Mouse (Mus musculus) v-Abl transformed pro-B cells (cell line): ENCODE measurements around the gene Rap1gap2.

ENCODE experiments used
- in situ Hi-C, 2 experiments: fragments of 400-800 bp; cut with MboI; formaldehyde crosslinking; loops; one replicate each; pipeline ENCODE4 v1.15.1; 2025; ENCODE audit not compliant: unreplicated experiment in 2 of 2

Gene Rap1gap2

DNA sequence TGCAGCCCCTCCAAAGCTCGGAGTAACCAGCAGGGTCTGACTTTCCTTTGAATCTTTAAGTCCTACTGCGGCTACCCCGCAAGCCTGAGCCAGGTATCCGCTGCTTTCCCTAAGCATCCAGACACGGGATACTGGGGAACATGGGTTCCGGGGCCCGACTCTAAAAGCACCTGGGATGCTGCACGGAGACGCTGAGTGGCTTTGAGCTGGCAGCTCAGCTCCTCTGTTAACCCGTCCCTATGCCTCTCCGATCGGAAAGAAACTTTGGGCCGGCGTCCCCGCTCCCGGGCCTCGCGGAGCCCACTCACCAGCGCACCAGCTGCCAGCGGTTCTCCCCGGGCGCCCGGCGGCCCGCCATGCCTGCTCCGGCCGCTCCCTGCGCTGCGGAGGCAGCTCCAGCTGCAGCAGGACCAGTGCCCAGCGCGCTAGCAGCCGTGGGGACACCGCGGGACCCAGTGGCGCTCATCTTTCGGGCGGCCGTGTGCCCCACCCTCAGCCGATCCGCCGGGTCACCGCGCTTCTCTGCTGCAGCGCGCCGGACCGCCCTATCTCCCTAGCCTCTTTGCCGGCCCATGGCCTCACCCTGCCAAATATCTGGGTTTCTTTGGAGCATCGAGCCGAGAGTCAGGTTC is at the start of gene Rap1gap2:
Rap1gap2 (minus strand) TSS at position 371 of the 632 bp plus-strand sequence.
- in situ Hi-C loops, result no loop called here

DNA sequence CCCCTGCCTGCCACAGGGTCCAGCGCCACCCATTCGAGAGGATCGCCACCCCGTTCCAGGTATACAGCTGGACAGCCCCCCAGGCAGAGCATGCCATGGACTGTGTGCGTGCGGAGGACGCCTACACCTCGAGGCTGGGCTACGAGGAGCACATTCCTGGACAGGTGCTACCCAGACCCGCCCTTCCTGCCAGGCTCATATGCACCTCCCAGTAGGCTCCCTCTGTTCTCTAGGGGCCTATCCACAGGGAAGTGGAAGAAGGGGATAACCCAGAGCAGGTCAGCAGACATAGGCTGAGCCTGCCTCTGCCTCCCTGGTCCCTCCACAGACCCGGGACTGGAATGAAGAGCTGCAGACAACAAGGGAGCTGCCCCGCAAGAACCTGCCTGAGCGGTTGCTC is 49.6 kb upstream of the Rap1gap2 start:
- in situ Hi-C loops, result no loop called here

DNA sequence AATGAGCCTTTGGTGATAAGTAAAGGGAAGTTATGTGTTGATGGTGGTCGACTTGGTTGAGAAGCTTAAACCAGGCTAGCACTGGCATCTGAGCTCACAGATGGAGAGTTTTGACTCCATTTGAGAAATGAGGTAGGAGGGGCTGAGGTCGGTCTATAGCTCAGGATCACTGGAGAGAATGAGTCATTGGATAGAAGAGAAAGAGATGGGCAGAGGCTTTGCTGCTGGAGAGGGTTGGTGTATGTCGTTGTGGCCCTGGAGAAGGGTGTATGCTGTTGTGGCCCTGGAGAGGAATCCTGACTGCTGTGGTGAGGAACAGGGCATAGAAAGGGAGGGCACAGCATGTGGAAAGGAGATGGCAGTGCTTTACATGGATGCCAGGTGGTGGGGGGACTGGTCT is 45.2 kb upstream of the Rap1gap2 start:
- in situ Hi-C loops, result loop anchor here in 1 of 2 experiments (10.0 kb wide), 1 partner anchor 499 kb away; no protein-coding TSS in a partner anchor

DNA sequence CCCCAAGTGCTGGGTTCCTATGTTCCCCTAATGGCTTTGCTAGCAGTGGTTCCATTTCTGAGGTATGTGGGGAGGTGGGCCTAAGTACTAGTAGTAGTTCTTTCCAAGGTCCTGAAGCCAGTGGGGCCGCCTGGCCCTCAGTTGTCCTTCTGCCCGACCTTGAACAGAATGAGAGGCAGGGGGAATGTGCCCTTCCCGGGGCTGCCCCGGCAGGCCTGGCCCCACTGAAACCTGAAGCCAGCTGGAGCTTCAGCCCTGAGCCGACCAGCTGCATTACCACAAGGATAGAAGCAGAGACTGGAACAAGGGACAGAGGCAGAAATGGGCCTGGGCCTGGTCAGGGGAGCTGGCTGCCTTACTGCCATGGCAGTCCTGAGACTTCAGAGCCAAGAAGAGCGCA is 42.7 kb upstream of the Rap1gap2 start:
- in situ Hi-C loops, result loop anchor here in 1 of 2 experiments (10.0 kb wide), 1 partner anchor 501 kb away; no protein-coding TSS in a partner anchor

DNA sequence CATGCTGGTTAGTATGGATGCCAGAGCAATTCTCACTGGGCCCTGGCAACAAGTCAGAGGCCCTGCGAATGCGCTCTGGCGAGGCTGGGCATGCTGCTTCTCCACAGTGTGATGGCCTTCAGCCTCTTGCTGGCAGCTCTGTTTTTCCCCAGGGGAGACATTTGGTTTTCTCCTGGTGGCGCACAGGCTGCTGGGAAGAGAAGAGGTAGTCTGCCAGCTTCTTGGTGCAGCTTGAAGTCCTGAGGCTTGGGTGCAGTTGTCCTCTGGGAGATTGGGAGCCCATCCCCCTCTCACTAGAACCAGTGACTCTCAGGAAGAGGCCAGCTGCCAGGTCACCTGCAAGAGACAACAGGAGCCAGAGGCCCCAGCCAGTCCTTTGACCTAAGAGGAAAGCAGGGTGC is 42.1 kb upstream of the Rap1gap2 start:
- in situ Hi-C loops, result loop anchor here in 1 of 2 experiments (10.0 kb wide), 1 partner anchor 502 kb away; no protein-coding TSS in a partner anchor

DNA sequence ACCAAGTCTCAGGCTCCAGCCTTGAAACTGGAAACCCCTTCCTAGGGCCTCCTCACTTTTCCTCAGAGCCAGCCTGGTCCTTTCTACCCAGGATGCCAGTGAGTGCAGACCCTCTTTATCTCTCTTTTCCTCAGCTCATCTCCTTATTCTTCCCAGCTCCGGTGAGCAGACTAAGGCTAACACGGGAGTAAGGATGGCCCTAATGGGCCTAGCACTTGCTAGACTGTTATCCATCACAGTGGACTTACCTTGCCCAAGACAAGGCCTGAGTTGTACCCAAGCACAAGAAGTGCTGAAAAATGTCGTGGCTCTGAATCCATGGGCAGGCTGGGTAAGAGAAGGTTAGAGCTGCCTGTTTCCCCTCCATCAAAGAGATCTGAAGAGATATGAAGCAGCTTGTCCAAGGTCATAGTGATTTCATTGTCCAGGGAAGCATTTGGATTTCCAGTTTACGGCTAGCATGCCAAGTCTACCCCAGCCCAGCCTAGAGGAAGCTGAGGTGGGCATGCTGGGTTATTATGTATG is 39.9 kb upstream of the Rap1gap2 start:
- in situ Hi-C loops, result loop anchor here in 1 of 2 experiments (10.0 kb wide), 1 partner anchor 504 kb away; no protein-coding TSS in a partner anchor

DNA sequence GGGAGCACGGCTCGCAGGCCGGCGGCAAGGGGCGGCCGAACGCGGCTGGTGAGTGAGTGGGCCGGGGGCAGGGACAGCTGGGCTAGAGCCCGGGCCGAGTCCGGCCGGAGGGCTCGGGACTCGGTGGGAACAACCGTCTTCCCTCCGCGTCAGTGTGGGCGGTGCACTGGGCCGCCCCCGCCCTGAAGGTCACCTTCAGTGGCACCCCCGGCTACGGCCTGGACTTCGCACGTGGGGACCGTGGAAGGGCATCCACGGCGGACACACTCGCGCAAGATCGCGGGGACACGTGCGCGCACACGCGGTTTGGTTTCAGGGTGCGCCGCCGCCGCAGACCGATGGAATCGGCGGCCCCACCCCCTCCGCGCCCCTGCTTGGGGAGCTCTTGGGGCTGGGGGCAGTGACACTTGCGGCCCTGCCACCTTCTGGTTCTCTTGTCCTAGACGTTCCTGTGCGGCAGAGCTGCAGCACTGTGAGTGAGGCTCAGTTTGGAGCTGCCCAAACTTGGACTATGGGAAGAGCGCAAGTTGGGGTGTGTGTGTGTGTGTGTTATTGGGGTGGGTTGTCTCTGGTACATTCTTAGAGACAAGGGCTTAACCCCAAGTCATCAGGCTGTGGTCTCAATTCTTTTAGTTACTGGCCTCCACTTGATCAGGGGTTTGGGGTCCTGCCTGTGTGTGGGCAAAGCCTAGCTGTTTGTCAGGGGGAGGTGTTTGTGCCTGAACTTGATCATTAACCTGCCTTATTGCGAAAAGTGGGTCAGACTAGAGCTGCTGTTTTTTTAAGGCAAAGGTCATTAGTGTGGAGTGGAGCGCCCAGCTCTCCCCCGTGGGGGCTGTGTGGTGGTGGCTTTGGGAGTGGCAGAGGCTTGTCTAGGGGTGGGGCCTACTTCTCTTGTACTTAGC is 39.2 kb upstream of the Rap1gap2 start:
- in situ Hi-C loops, result loop anchor here (10.0 kb wide), 2 partner anchors 175 to 505 kb away; no protein-coding TSS in a partner anchor

DNA sequence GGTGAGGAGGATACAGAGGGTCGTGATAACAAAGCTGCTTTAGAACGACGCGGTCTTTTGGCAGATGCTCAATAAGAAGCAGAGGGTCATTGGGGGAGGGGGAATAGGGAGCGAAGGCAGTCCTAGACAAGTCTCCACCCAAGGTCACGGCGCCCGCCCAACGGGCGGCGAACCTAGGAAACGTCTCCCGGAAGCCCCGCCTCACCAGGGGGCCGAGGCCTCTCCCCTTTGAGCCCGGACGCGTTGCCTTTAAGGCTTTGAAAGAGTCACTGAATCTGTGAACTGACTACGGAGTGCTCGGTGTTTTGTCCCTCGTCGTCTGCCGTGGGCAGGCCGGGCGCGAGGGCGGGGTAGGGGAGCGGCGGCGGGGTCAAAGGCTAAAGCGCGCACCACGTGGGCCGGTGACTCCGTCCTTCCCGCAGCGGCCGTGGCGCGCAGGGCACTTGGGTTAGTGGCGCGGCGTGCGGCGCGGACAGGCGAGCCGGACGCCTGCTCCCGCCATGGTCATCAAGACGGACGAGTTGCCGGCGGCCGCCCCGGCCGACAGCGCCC is 38.5 kb upstream of the Rap1gap2 start, which contains the start of gene Cluh:
Cluh (plus strand) TSS at position 401 of the 552 bp plus-strand sequence.
- in situ Hi-C loops, result loop anchor here in 1 of 2 experiments (10.0 kb wide), 1 partner anchor 176 kb away; no protein-coding TSS in a partner anchor

DNA sequence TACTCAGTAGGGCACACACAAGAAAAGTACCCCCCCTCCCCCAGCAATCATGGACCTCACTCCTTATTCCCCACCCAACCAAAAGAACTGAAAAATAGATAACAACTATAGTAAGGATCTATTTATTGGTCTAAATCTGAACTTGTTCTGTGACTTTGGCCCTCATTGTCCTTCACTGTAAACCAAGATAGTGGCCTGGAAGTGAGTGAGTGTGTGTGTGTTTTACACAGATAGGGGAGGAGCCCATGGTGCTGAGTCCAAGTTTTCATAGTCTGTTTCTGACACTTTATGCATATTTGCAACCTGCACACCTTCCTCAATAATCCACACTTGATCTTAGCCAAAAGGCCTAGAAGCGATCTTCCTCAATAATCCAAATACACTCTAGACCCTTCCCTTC is 38.0 kb upstream of the Rap1gap2 start:
- in situ Hi-C loops, result loop anchor here in 1 of 2 experiments (10.0 kb wide), 1 partner anchor 176 kb away; no protein-coding TSS in a partner anchor

DNA sequence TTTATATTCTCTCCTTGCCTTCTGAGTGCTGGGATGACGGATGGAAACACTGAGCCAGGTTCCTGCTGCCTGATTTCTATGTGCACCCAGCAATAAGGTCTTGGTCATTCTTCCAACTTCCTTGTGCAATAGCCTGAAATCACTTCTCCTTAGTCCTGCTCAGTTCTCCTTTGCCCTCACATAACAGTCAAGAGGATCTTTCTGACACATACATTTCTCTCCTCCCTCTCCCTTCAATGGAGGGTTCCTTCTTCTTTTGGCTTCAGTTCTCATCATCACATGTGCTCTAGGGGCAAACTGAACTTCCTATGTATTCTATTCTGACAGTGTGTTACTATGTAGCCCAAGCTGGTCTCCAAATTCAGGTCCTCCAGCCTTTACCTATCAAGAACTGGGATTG is 37.3 kb upstream of the Rap1gap2 start:
- in situ Hi-C loops, result loop anchor here in 1 of 2 experiments (10.0 kb wide), 1 partner anchor 177 kb away; no protein-coding TSS in a partner anchor

DNA sequence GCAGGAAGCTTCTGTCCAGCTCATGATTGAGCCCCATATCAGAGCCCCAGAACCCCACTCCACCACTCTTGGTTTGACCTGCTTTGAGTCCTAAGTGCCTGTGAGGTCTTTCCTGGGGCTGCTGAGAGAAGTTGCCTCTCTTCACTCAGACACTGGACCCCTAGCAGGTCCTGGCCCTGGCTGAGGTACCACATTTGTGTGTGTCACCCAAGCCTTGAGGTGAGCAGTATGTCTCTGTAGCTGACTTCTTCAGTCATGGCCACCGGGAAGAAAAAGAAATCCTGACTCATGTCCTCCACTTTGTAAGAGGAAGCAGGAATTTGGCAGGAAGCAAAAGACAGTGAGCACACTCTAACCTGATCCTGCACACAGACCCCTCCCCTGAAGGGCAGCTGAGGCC is 28.9 kb upstream of the Rap1gap2 start:
- in situ Hi-C loops, result loop anchor here (5.0 to 10.0 kb wide), 3 partner anchors 123 to 208 kb away; no protein-coding TSS in a partner anchor

DNA sequence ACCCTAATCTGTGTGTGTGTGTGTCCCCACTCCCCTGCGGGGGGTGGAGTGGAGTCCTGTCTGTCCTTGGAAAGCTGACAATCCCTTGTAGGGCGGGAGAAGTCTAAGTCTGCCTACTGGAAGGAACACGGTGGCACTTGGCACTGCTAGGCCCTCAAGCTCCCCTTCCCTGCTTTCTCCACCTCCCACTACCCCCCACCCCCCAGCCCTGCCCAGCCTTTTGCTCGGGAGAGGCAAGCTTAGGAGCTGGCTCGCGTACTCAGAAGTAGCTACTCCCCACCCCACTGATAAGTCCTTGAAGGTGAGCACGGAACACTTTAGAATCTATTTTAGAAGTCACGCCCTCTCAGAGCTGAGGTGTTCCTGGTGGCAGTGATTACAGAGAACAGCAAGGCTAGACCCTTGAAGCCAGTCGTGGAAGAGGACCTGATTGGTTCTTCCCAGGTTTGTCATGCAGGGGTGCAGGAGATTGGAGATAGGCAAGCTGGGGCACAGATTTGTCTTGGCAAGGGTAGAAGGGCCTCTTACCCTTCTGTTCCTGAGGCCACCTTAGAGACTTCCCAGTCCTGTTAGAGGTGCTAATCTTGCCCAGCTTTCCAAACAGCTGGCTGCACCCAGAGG is 28.2 kb upstream of the Rap1gap2 start:
- in situ Hi-C loops, result no loop called here

DNA sequence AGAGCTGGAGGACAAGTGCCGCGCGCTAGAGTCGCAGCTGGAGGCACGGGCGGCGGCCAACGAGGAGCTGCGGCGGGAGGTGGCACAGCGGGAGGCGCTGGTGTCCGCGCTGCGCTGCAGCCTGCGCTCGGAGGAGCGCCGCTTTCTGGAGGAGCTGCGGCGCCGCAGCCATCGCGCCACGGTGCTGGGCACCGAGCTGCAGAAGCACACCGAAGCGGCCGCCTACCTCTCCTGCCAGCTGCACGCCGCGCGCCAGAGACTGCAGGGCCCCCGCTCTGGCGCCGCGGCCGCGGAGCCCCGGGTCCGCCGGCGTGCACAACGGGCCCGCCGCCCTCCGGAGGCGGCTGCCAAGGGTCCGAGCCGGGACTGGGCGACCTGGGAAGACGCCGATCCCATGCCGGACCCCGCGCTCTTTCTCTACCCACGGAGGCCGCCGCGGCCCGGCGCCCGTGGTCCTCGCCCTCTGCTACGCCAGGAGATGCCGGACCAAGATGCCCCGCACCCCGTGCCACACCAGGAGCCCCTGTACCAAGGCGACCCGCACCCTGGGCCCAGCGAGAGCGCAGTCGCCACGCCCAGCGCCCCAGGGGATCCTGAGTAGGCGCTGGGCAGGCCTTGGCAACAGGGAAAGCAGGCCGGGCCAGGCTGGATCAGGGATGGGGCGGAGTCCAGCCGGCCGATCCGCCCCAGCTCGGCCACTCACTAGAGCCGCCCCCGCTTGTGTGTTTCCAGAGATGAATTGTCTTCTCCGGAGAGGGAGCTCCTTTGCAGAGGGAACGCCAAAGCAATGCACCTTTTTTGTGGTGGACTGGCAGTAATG is 27.5 kb upstream of the Rap1gap2 start:
- in situ Hi-C loops, result no loop called here

DNA sequence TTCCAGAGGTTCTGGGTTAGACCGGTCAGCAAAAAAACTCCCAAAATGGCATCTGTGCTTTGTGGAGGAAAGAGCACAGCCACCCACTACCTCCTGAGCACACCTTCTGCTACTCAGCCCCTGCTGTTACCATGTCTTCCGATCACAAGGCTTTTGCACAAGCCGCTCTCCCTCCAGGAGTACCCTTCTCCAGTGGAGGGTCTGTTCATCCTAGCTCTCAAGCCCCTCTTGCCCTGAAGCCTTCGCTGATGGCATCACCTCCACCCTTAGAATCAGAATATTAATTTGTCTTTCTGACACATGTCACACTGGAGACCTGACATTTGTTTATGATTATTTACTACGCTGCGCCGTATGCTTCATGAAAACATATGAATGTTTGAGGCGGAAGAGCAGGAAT is 26.8 kb upstream of the Rap1gap2 start:
- in situ Hi-C loops, result no loop called here

DNA sequence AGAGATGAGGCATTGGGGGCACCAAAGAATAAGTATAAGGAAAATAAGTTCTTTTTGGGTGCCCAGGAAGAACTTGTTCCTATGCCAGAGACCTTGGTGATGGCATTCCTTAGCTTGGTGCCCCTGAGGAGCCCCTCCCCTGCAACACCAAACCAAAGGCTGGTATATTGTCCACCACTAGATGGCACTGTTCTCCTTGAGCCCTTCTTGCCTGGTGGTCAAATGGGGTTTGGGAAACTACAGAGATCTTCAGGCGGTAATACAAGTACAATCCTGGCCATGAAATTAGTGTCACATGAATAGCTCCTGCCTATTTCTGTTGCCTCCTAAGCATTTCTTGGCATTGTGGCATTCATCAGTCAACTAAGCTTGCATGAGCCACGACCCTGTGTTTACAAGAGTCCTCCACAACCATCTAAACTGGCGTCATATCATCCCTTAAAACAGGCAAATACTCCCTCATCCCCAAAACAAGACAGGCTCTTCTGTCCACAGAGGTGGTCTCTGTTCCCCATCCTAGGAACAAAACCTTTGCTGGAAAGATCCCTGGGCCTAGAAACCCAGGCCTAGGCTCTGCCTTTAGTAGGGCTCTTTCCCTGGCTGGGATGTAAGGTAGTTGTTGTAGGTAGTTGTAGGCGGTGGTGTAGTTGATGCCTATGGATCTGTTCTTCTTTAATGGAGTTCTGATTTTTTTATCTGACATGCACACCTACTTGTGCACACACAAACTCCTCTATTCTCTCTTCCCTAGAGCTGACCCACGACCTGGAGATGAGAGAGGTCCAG is 24.0 kb upstream of the Rap1gap2 start:
- in situ Hi-C loops, result no loop called here

DNA sequence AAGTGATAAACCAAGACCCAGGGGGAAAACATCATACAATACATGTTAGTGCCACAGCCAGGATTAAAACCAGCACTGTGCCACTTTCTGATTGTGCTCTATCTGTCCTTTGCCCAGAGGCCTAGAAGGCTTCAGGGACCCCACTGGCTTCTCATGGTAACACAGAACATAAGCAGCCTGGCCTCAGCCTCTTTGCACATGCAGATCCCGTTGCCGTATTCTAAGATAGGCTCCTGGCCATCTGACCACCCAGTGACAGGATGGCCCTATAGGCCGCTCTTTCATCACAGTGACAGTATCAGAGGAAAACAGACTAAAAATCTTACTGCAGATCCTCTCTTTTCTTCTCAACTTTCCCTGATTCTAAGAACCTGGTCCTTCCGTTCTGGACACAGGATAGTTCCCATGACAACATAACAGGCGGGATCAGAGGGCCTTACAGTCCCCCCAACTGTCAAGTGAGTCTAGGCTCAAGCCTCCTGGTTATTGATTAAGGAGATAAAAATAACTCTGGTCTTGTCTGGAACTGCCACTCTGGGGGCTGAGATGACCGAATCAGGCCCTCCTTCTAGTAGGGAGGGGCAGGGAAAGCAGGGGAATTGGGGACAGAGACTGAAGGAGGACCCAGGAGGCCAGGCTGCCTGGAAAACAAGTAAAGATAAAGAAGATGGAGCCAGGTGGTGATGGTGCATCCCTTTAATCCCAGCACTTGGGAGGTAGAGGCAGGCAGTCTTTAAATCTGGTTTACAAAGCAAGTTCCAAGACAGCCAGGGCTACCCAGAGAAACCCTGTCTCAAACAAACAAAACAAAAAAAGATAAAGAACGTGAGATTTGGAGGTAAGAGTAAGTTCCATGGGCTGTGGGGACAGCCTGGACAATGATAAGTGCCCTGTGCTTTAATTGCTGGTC is 21.4 kb upstream of the Rap1gap2 start:
- in situ Hi-C loops, result no loop called here

DNA sequence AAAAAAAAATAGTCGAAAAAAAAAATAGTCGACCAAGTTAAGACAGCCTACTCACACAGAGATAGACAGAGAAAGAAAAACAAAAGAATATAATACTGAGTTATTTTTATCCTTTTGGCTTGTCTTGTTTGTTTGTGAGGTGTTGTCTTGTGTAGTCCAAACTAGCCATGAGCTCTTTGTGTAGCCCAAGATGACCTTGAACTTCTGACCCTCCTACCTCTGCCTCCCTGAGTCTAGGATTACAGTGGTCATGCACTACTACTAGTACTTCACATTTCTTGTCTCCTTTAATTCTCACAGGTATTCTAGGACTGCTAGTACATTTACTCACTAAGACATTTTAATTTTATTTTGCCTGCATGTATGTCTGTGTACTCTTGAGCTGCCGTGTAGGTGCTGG is 16.8 kb upstream of the Rap1gap2 start:
- in situ Hi-C loops, result loop anchor here in 1 of 2 experiments (10.0 kb wide), 1 partner anchor 527 kb away; no protein-coding TSS in a partner anchor
